ENCODE assay signal across 9 mouse cellular contexts in genomic region chr3:84654246-84654826, GRCm38 (mm10). TPM values are rescaled to one million over a fixed set of nuclear protein-coding genes. Genes with fewer than 3 reads are reported as not detected.
A peak's percentile ranks its signal among the peaks of the same experiment; 100 is the strongest.
DNase-seq lines count a peak whose midpoint lies in the region; ATAC-seq lines count a peak whose summit lies in the region.
"Had no signal": no experiment of that assay in that cellular context is flagged by ENCODE, and none has a peak within 500 bp of the region (broad histone marks: within the 10 kb centered on the region; RNA-seq: fewer than 3 reads in every experiment).

No protein-coding gene starts in this region.

- H3K27ac ChIP-seq in embryonic facial prominence, embryonic 14.5 days (replicated peaks; ENCODE audit: low read depth, low read length) = no peak overlapping the region
- H3K27ac ChIP-seq in midbrain, embryonic 12.5 days (replicated peaks) = no peak overlapping the region
- H3K27ac ChIP-seq: left cerebral cortex, adult 2 months had no signal

- peak overlapping the region; percentile 2; the same call in 1 of the 2 replicates for H3K4me3 ChIP-seq in embryonic facial prominence, embryonic 14.5 days (ENCODE audit: low read depth, low read length)
- peak overlapping the region; percentile 13; the same call in 1 of the 2 replicates for H3K4me3 ChIP-seq in midbrain, embryonic 12.5 days
- H3K4me3 ChIP-seq: left cerebral cortex, adult 2 months had no signal

- H3K27me3 ChIP-seq in embryonic facial prominence, embryonic 14.5 days (replicated peaks; ENCODE audit: control insufficient read depth, insufficient read depth, low read length) = no peaks in the 10 kb centered on the region
- peaks cover 20% of the 10 kb centered on the region for H3K27me3 ChIP-seq in midbrain, embryonic 12.5 days

- peaks cover 16% of the 10 kb centered on the region for H3K4me1 ChIP-seq in embryonic facial prominence, embryonic 14.5 days (ENCODE audit: control insufficient read depth, insufficient read depth, low read length)
- H3K4me1 ChIP-seq in midbrain, embryonic 12.5 days = peaks cover 22% of the 10 kb centered on the region

- no peak for DNase-seq in cerebellum, adult 11 months
- peak; percentile 54 for DNase-seq in MN1 (ENCODE audit: low spot score)
- DNase-seq in embryonic facial prominence, embryonic 14.5 days (ENCODE audit: low spot score) = no peak
- peak; percentile 86 for DNase-seq in thymus, postnatal 14 days
- no peak for DNase-seq in kidney, postnatal 10 days

- peak overlapping the region; percentile 47 for H3K4me2 ChIP-seq in embryonic facial prominence, embryonic 14.5 days (ENCODE audit: low read depth, low read length)
- H3K4me2 ChIP-seq in midbrain, embryonic 12.5 days (replicated peaks) = peak overlapping the region; percentile 42

- WGBS in embryonic facial prominence, embryonic 14.5 days = 27% methylated on average over 12 of the region's 12 CpGs
- 42% methylated on average over 12 of the region's 12 CpGs for WGBS in midbrain, embryonic 12.5 days

- ATAC-seq in cerebellum, adult (ENCODE audit: insufficient number of reproducible peaks, low FRiP score, low TSS enrichment) = peak; percentile 55
- ATAC-seq in embryonic facial prominence, embryonic 14.5 days (ENCODE audit: low read depth) = peak; percentile 19; the same call in 1 of the 2 replicates
- ATAC-seq in inflammation-experienced regulatory T-cells, adult 6 months = peak; percentile 91
- ATAC-seq in midbrain, embryonic 12.5 days (ENCODE audit: low FRiP score, low read depth) = no peak

- no peaks in the 10 kb centered on the region for H3K36me3 ChIP-seq in embryonic facial prominence, embryonic 14.5 days (ENCODE audit: control insufficient read depth, insufficient read depth, low read length)
- H3K36me3 ChIP-seq in midbrain, embryonic 12.5 days = no peaks in the 10 kb centered on the region

- H3K9ac ChIP-seq in embryonic facial prominence, embryonic 14.5 days (ENCODE audit: low read depth, low read length) = no peak overlapping the region
- H3K9ac ChIP-seq in midbrain, embryonic 12.5 days (replicated peaks) = no peak overlapping the region

- 0 out of 2 replicates have a peak, but pooled peaks cover 3% of the 10 kb centered on the region for H3K9me3 ChIP-seq in embryonic facial prominence, embryonic 14.5 days (ENCODE audit: control insufficient read depth, low read length)
- H3K9me3 ChIP-seq in midbrain, embryonic 12.5 days = peaks cover 4% of the 10 kb centered on the region; the same call in 1 of the 2 replicates

RNA-seq across cellular contexts. Expression of gene Tmem154, which starts 11.7 kb away (rescaled TPM):
- 4.6 TPM in 2 replicates for polyA plus RNA-seq in embryonic facial prominence, embryonic 14.5 days (2014; fragmentation: Nextera tagmentation; extraction: Ambion mirVana)
- 100 to 1,000 TPM; 108 to 140 (median 136) TPM for polyA plus RNA-seq in inflammation-experienced regulatory T-cells, adult 6 months (2017; shearing (Covaris generic))
- 0.26 and 0.40 TPM in 2 replicates for polyA plus RNA-seq in midbrain, embryonic 12.5 days (2016; fragmentation: Nextera tagmentation; extraction: Ambion mirVana)

Comparison
In these comparisons a context has a peak if more than half of its experiments do, and no peak if none do; other contexts are left out.
1. DNase-seq: peak in MN1 (single experiment) and thymus, postnatal 14 days (single experiment); none in cerebellum, adult 11 months (single experiment), embryonic facial prominence, embryonic 14.5 days (single experiment) and kidney, postnatal 10 days (single experiment).
2. RNA of gene Tmem154, which starts 11.7 kb away (polyA plus RNA-seq): 108 to 140 TPM in inflammation-experienced regulatory T-cells, adult 6 months; 4.6 TPM in embryonic facial prominence, embryonic 14.5 days and 0.26 to 0.40 TPM in midbrain, embryonic 12.5 days; every median in the first group is over 10 times any median in the second.